Mouse (Mus musculus): ENCODE results near the gene Lypd5.

GRCm38 (mm10) chr7:24389516-24390187 lies 40.7 kb downstream of the Lypd5 start:
- TF ChIP-seq GATA1 (IDR thresholded peaks at IDR 0.05; ENCODE audit: borderline replicate concordance, low read length), result no peak
- TF ChIP-seq FLI1 (IDR thresholded peaks at IDR 0.05; ENCODE audit: low read length), result no peak
